In genomic region chr14:75229834-75230233, GRCm38 (mm10) we compare ENCODE assay signal across 9 mouse cellular contexts. TPM values are rescaled to one million over a fixed set of nuclear protein-coding genes. Genes with fewer than 3 reads are reported as not detected.
DNase-seq lines count a peak whose midpoint lies in the region; ATAC-seq and TF ChIP-seq lines count a peak whose summit lies in the region.
"Had no signal": no experiment of that assay in that cellular context is flagged by ENCODE, and none has a peak within 500 bp of the region (broad histone marks: within the 10 kb centered on the region; RNA-seq: fewer than 3 reads in every experiment).

No protein-coding gene starts in this region.

- H3K36me3 ChIP-seq in kidney, embryonic 16.5 days (ENCODE audit: insufficient read depth, low read length), result no peaks in the 10 kb centered on the region
- H3K36me3 ChIP-seq in ES-Bruce4 (ENCODE audit: control insufficient read depth, insufficient read depth, low read length, poor library complexity, severe bottlenecking), result no peaks in the 10 kb centered on the region
- no peaks in the 10 kb centered on the region for H3K36me3 ChIP-seq in liver, embryonic 12.5 days

- no peak for ATAC-seq in kidney, embryonic 16.5 days (ENCODE audit: low FRiP score, low TSS enrichment)
- peak; percentile 55 for ATAC-seq in erythroid progenitor cell, adult 5-6 weeks (replicated peaks; ENCODE audit: low FRiP score, poor library complexity, severe bottlenecking)
- peak; percentile 60 for ATAC-seq in liver, embryonic 12.5 days

- H3K9me3 ChIP-seq in kidney, embryonic 16.5 days (ENCODE audit: low read length), result no peaks in the 10 kb centered on the region
- no peaks in the 10 kb centered on the region for H3K9me3 ChIP-seq in ES-Bruce4 (replicated peaks; ENCODE audit: control insufficient read depth, insufficient read depth, low read length, poor library complexity, severe bottlenecking)
- no peaks in the 10 kb centered on the region for H3K9me3 ChIP-seq in liver, embryonic 12.5 days (replicated peaks)

- H3K27ac ChIP-seq in kidney, embryonic 16.5 days (ENCODE audit: low read length), result no peak overlapping the region
- H3K27ac ChIP-seq in ES-Bruce4 (ENCODE audit: insufficient read depth, low read length), result no peak overlapping the region
- H3K27ac ChIP-seq in bone marrow, adult 2 months (ENCODE audit: control insufficient read depth, insufficient read depth, low read depth, low read length, poor library complexity), result no peak overlapping the region
- no peak overlapping the region for H3K27ac ChIP-seq in liver, embryonic 12.5 days

- no peak for TF ChIP-seq POLR2A in ES-Bruce4 (IDR thresholded peaks at IDR 0.05; ENCODE audit: insufficient read depth, low read length)
- TF ChIP-seq POLR2A in bone marrow, adult 2 months (IDR thresholded peaks at IDR 0.05; ENCODE audit: borderline replicate concordance, control insufficient read depth, low read depth, low read length), result no peak

- no peak overlapping the region for H3K4me3 ChIP-seq in kidney, embryonic 16.5 days (ENCODE audit: low read length)
- no peak overlapping the region for H3K4me3 ChIP-seq in ES-Bruce4 (ENCODE audit: low read depth, low read length)
- no peak overlapping the region for H3K4me3 ChIP-seq in bone marrow, adult 2 months (replicated peaks; ENCODE audit: control insufficient read depth, low read depth, low read length)
- H3K4me3 ChIP-seq in liver, embryonic 12.5 days, result no peak overlapping the region

- TF ChIP-seq EP300 in ES-Bruce4 (IDR thresholded peaks at IDR 0.05; ENCODE audit: insufficient read depth, low read depth, low read length), result no peak

- no peaks in the 10 kb centered on the region for H3K4me1 ChIP-seq in kidney, embryonic 16.5 days (ENCODE audit: insufficient read depth, low read length)
- H3K4me1 ChIP-seq in ES-Bruce4 (ENCODE audit: control insufficient read depth, insufficient read depth, low read length), result no peaks in the 10 kb centered on the region
- peaks cover 6% of the 10 kb centered on the region; the same call in 1 of the 2 replicates for H3K4me1 ChIP-seq in bone marrow, adult 2 months (ENCODE audit: control insufficient read depth, insufficient read depth, low read length)
- no peaks in the 10 kb centered on the region for H3K4me1 ChIP-seq in liver, embryonic 12.5 days

- WGBS in kidney, embryonic 16.5 days, result 68% methylated on average over 2 of the region's 2 CpGs
- WGBS in bone marrow, adult 2 months, result 57% methylated on average over 2 of the region's 2 CpGs
- WGBS in liver, embryonic 12.5 days (ENCODE audit: insufficient replicate concordance), result 48% methylated on average over 2 of the region's 2 CpGs

- peak; percentile 9 for TF ChIP-seq CTCF in ES-Bruce4 (IDR thresholded peaks at IDR 0.05; ENCODE audit: low read depth, low read length)
- TF ChIP-seq CTCF in bone marrow, adult 2 months (IDR thresholded peaks at IDR 0.05; ENCODE audit: control insufficient read depth, insufficient read depth, low read length), result peak; percentile 47

- no peak overlapping the region for H3K4me2 ChIP-seq in kidney, embryonic 16.5 days (replicated peaks; ENCODE audit: low read depth, low read length)
- no peak overlapping the region for H3K4me2 ChIP-seq in liver, embryonic 12.5 days

- DNase-seq in kidney, adult 11 months, result peak; percentile 5
- peak; percentile 11 for DNase-seq in spleen, adult 12 weeks (ENCODE audit: low spot score)
- DNase-seq in urinary bladder, postnatal 14 days (ENCODE audit: low spot score), result no peak

- no peaks in the 10 kb centered on the region for H3K27me3 ChIP-seq in kidney, embryonic 16.5 days (ENCODE audit: insufficient read depth, low read length)
- H3K27me3 ChIP-seq in ES-Bruce4 (ENCODE audit: control insufficient read depth, insufficient read depth, low read length, poor library complexity, severe bottlenecking), result no peaks in the 10 kb centered on the region
- H3K27me3 ChIP-seq in liver, embryonic 12.5 days (replicated peaks), result no peaks in the 10 kb centered on the region

- H3K9ac ChIP-seq in kidney, embryonic 16.5 days (replicated peaks; ENCODE audit: low read length), result no peak overlapping the region
- no peak overlapping the region for H3K9ac ChIP-seq in ES-Bruce4 (ENCODE audit: low read depth, poor library complexity, severe bottlenecking)
- H3K9ac ChIP-seq in liver, embryonic 12.5 days, result no peak overlapping the region

RNA-seq across cellular contexts. Expression of gene Cpb2, which starts 12.3 kb away (rescaled TPM):
- 18.2 and 19.8 TPM in 2 replicates for polyA plus RNA-seq in kidney, embryonic 16.5 days (2015; fragmentation: Nextera tagmentation; extraction: Ambion mirVana)
- polyA plus RNA-seq in ES-Bruce4 (2011; ENCODE audit: insufficient read depth, insufficient read length, low read depth, missing spikeins), result not detected in 2 replicates
- polyA plus RNA-seq in bone marrow, adult 2 months (2011; ENCODE audit: insufficient read depth, insufficient read length, low replicate concordance, missing spikeins), result 1.8 TPM in 1 of 2 replicates, not detected in the other
- not detected in 2 replicates for total RNA-seq in erythroid progenitor cell, adult 5-6 weeks (2015; ENCODE audit: low replicate concordance)
- total RNA-seq in erythroid progenitor cell, adult 5-6 weeks (2017; ENCODE audit: low replicate concordance), result not detected in 2 replicates
- 50.0 and 50.6 TPM in 2 replicates for polyA plus RNA-seq in liver, embryonic 12.5 days (2016; fragmentation: Nextera tagmentation; extraction: Ambion mirVana)
- polyA plus RNA-seq: limb, embryonic 14.5 days had no signal

RNA-seq across cellular contexts. Expression of gene Zc3h13, which starts 54.3 kb away (rescaled TPM):
- polyA plus RNA-seq in kidney, embryonic 16.5 days (2015; fragmentation: Nextera tagmentation; extraction: Ambion mirVana), result 32.7 and 36.2 TPM in 2 replicates
- 41.9 and 42.5 TPM in 2 replicates for polyA plus RNA-seq in ES-Bruce4 (2011; ENCODE audit: insufficient read depth, insufficient read length, low read depth, missing spikeins)
- polyA plus RNA-seq in bone marrow, adult 2 months (2011; ENCODE audit: insufficient read depth, insufficient read length, low replicate concordance, missing spikeins), result 14.6 and 19.1 TPM in 2 replicates
- total RNA-seq in erythroid progenitor cell, adult 5-6 weeks (2015; ENCODE audit: low replicate concordance), result 22.6 and 23.1 TPM in 2 replicates
- 30.1 and 32.3 TPM in 2 replicates for total RNA-seq in erythroid progenitor cell, adult 5-6 weeks (2017; ENCODE audit: low replicate concordance)
- polyA plus RNA-seq in liver, embryonic 12.5 days (2016; fragmentation: Nextera tagmentation; extraction: Ambion mirVana), result 20.1 TPM in 2 replicates
